Mouse (Mus musculus): ENCODE measurements around the gene Gm45844. TPM values are rescaled to one million over a fixed set of nuclear protein-coding genes. Genes with fewer than 3 reads are reported as not detected.

Gm45844 gene
- polyA plus RNA-seq, 1 experiment from 2014 or later = 4.6 TPM

Small RNAs within 50 kb of the gene (microRNA-seq; reads per million reads assigned to microRNA genes)
- gene Mir5620 = 0.52 reads per million

Other genes starting within 250 kb of the Gm45844 start
- gene Zfp954, start 156.8 kb downstream of the Gm45844 start, polyA plus RNA-seq (2015; fragmentation: Nextera tagmentation; extraction: Ambion mirVana) = 14.7 and 16.7 TPM in 2 replicates
- gene Zfp773, start 141.5 kb downstream of the Gm45844 start, polyA plus RNA-seq (2015; fragmentation: Nextera tagmentation; extraction: Ambion mirVana) = 3.3 and 3.9 TPM in 2 replicates
- 3.4 and 3.7 TPM in 2 replicates for gene Zfp418, start 107.0 kb downstream of the Gm45844 start, polyA plus RNA-seq (2015; fragmentation: Nextera tagmentation; extraction: Ambion mirVana)
- gene Zfp772, start 68.3 kb downstream of the Gm45844 start, polyA plus RNA-seq (2015; fragmentation: Nextera tagmentation; extraction: Ambion mirVana) = 10.0 TPM in 2 replicates
- 1.2 and 1.9 TPM in 2 replicates for gene Vmn2r29, start 31.0 kb downstream of the Gm45844 start, polyA plus RNA-seq (2015; fragmentation: Nextera tagmentation; extraction: Ambion mirVana)
- gene Clcn4, start 22.6 kb upstream of the Gm45844 start, polyA plus RNA-seq (2015; fragmentation: Nextera tagmentation; extraction: Ambion mirVana) = 47.7 and 50.5 TPM in 2 replicates
- 0.03 TPM in 1 of 2 replicates, not detected in the other for gene Vmn2r30, start 59.3 kb upstream of the Gm45844 start, polyA plus RNA-seq (2015; fragmentation: Nextera tagmentation; extraction: Ambion mirVana)
- gene Gm45783, start 96.3 kb upstream of the Gm45844 start, polyA plus RNA-seq (2015; fragmentation: Nextera tagmentation; extraction: Ambion mirVana) = 0.51 and 0.57 TPM in 2 replicates
- 0.01 TPM in 1 of 2 replicates, not detected in the other for gene Vmn2r31, start 121.4 kb upstream of the Gm45844 start, polyA plus RNA-seq (2015; fragmentation: Nextera tagmentation; extraction: Ambion mirVana)
- not detected in 2 replicates for gene Vmn2r32, start 201.7 kb upstream of the Gm45844 start, polyA plus RNA-seq (2015; fragmentation: Nextera tagmentation; extraction: Ambion mirVana)